Mouse (Mus musculus) thymus, postnatal 36 days (tissue): ENCODE measurements around the gene Laptm5.

Experiments
- DNase-seq, 2 experiments: peaks; one replicate each; pipeline ENCODE4 v3.0.0; 2022; ENCODE audit warnings: mixed read lengths in 2 of 2

Laptm5 gene

GRCm38 (mm10) chr4:130920951-130921693, 8.2 kb downstream of the Laptm5 start:
- DNase-seq: peak; percentile 75 to 87

GRCm38 (mm10) chr4:130921986-130922385, 9.1 kb downstream of the Laptm5 start:
- peak in 1 of 2 experiments; percentile 60 for DNase-seq

GRCm38 (mm10) chr4:130926274-130926673, 13.3 kb downstream of the Laptm5 start:
- no peak for DNase-seq

GRCm38 (mm10) chr4:130927821-130928220, 14.9 kb downstream of the Laptm5 start:
- no peak for DNase-seq

GRCm38 (mm10) chr4:130942644-130943043, 29.7 kb downstream of the Laptm5 start:
- DNase-seq: no peak

GRCm38 (mm10) chr4:130944112-130944511, 31.2 kb downstream of the Laptm5 start, which contains the start of gene Matn1:
Gene Matn1, plus strand, starts transcription at chr4:130944385.
- no peak for DNase-seq

- DNase-seq: no peak
These were observed 31.9 kb downstream of the Laptm5 start for GRCm38 (mm10) chr4:130944779-130945178.

GRCm38 (mm10) chr4:130947094-130947647, 34.2 kb downstream of the Laptm5 start:
- DNase-seq: peak; percentile 28 to 33

GRCm38 (mm10) chr4:130949821-130950384, 37.0 kb downstream of the Laptm5 start:
- no peak for DNase-seq

GRCm38 (mm10) chr4:130952531-130952930, 39.6 kb downstream of the Laptm5 start:
- DNase-seq: peak; percentile 37 to 50

GRCm38 (mm10) chr4:130957156-130957555, 44.2 kb downstream of the Laptm5 start:
- no peak for DNase-seq

GRCm38 (mm10) chr4:130958812-130959211, 45.9 kb downstream of the Laptm5 start:
- no peak for DNase-seq

GRCm38 (mm10) chr4:130959678-130960077, 46.8 kb downstream of the Laptm5 start:
- no peak for DNase-seq

- peak; percentile 67 to 79 for DNase-seq
These were observed 47.3 kb downstream of the Laptm5 start for GRCm38 (mm10) chr4:130960118-130960734.

GRCm38 (mm10) chr4:130971278-130971677, 58.4 kb downstream of the Laptm5 start:
- no peak for DNase-seq

GRCm38 (mm10) chr4:130972421-130972829, 59.5 kb downstream of the Laptm5 start:
- DNase-seq: no peak

- no peak for DNase-seq
These were observed 60.7 kb downstream of the Laptm5 start for GRCm38 (mm10) chr4:130973332-130974263.

GRCm38 (mm10) chr4:130978981-130979380, 66.1 kb downstream of the Laptm5 start:
- no peak for DNase-seq

GRCm38 (mm10) chr4:130984416-130985182, 71.7 kb downstream of the Laptm5 start:
- DNase-seq: no peak
